Comparison of ENCODE assay signal across 20 mouse cellular contexts in the genomic region with DNA sequence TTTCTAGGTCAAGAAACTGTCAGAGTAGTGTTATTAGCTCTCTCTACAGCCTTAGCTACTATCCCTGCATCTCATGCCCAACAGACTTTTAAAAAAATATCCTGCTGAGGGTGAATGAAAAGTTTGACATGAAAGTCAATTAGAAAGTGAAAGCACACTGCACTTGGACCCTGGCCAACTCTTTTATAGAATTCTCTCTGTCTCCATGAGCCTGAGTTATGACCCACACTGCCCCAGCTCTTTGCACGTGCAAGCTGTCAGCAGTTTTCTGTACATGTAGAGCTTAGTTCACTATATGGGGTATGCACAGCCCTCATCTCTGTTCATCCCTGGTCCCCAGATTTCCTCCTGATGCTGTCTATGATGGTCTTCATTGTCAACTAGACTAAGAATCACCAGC. TPM values are rescaled to one million over a fixed set of nuclear protein-coding genes. Genes with fewer than 3 reads are reported as not detected.
DNase-seq lines count a peak whose midpoint lies in the region; ATAC-seq lines count a peak whose summit lies in the region.
"Had no signal": no experiment of that assay in that cellular context is flagged by ENCODE, and none has a peak within 500 bp of the region (broad histone marks: within the 10 kb centered on the region; RNA-seq: fewer than 3 reads in every experiment).

No protein-coding gene starts in this region.

- no peaks in the 10 kb centered on the region for H3K27me3 ChIP-seq in heart, embryonic 11.5 days (ENCODE audit: control insufficient read depth, insufficient read depth, low read length)
- H3K27me3 ChIP-seq in kidney, embryonic 16.5 days (ENCODE audit: insufficient read depth, low read length), result no peaks in the 10 kb centered on the region
- H3K27me3 ChIP-seq: forebrain, embryonic 13.5 days; intestine, embryonic 15.5 days had no signal

- no peak overlapping the region for H3K4me3 ChIP-seq in heart, embryonic 11.5 days (ENCODE audit: low read depth, low read length)
- no peak overlapping the region for H3K4me3 ChIP-seq in kidney, embryonic 16.5 days (ENCODE audit: low read length)
- H3K4me3 ChIP-seq: forebrain, embryonic 13.5 days; gastrocnemius, adult 2 months; intestine, embryonic 15.5 days; left cerebral cortex, adult 2 months; limb, embryonic 13.5 days had no signal

- no peaks in the 10 kb centered on the region for H3K9me3 ChIP-seq in heart, embryonic 11.5 days (replicated peaks; ENCODE audit: control insufficient read depth, low read length)
- H3K9me3 ChIP-seq in kidney, embryonic 16.5 days (ENCODE audit: low read length), result no peaks in the 10 kb centered on the region
- H3K9me3 ChIP-seq: forebrain, embryonic 13.5 days; intestine, embryonic 15.5 days; limb, embryonic 13.5 days had no signal

- no peaks in the 10 kb centered on the region for H3K4me1 ChIP-seq in heart, embryonic 11.5 days (ENCODE audit: control insufficient read depth, insufficient read depth, low read length)
- H3K4me1 ChIP-seq in kidney, embryonic 16.5 days (ENCODE audit: insufficient read depth, low read length), result no peaks in the 10 kb centered on the region
- H3K4me1 ChIP-seq: forebrain, embryonic 13.5 days had no signal

- H3K27ac ChIP-seq in heart, embryonic 11.5 days (ENCODE audit: low read depth, low read length), result no peak overlapping the region
- no peak overlapping the region for H3K27ac ChIP-seq in kidney, embryonic 16.5 days (ENCODE audit: low read length)
- H3K27ac ChIP-seq: forebrain, embryonic 13.5 days; gastrocnemius, adult 2 months; intestine, embryonic 15.5 days; left cerebral cortex, adult 2 months; limb, embryonic 13.5 days; stomach, postnatal 0 days had no signal

- no peak overlapping the region for H3K9ac ChIP-seq in heart, embryonic 11.5 days (ENCODE audit: low read depth, low read length)
- H3K9ac ChIP-seq in kidney, embryonic 16.5 days (replicated peaks; ENCODE audit: low read length), result no peak overlapping the region
- H3K9ac ChIP-seq: forebrain, embryonic 13.5 days; intestine, embryonic 15.5 days; limb, embryonic 13.5 days had no signal

- H3K36me3 ChIP-seq in heart, embryonic 11.5 days (ENCODE audit: control insufficient read depth, insufficient read depth, low read length), result no peaks in the 10 kb centered on the region
- no peaks in the 10 kb centered on the region for H3K36me3 ChIP-seq in kidney, embryonic 16.5 days (ENCODE audit: insufficient read depth, low read length)
- H3K36me3 ChIP-seq: intestine, embryonic 15.5 days; limb, embryonic 13.5 days had no signal

- no peak overlapping the region for H3K4me2 ChIP-seq in heart, embryonic 11.5 days
- no peak overlapping the region for H3K4me2 ChIP-seq in kidney, embryonic 16.5 days (replicated peaks; ENCODE audit: low read depth, low read length)
- H3K4me2 ChIP-seq: forebrain, embryonic 13.5 days; intestine, embryonic 15.5 days; limb, embryonic 13.5 days; midbrain, embryonic 11.5 days had no signal

- ATAC-seq in heart, embryonic 11.5 days (replicated peaks; ENCODE audit: insufficient number of reproducible peaks, low FRiP score, low TSS enrichment), result no peak
- no peak for ATAC-seq in kidney, embryonic 16.5 days (ENCODE audit: low FRiP score, low TSS enrichment)
- ATAC-seq: activated CD4-positive, CD25-positive, alpha-beta regulatory T cell, adult 4 months; CD4-positive, CD25-positive, alpha-beta regulatory T cell, adult 4 months; forebrain, embryonic 13.5 days; intestine, embryonic 15.5 days had no signal

- peak; percentile 51 for DNase-seq in heart, adult 11 months
- DNase-seq in kidney, postnatal 4 days, result peak; percentile 23 to 35
- DNase-seq in 416B (ENCODE audit: low read depth), result peak; percentile 1
- DNase-seq in forelimb bud, embryonic 11.5 days (ENCODE audit: low read depth, low spot score), result peak; percentile 34
- no peak for DNase-seq in spleen, adult 18-20 months
- no peak for DNase-seq in spleen, adult 12 weeks (ENCODE audit: low spot score)
- DNase-seq: cerebellum, adult 18-20 months; gastrocnemius, adult 2 months; heart, postnatal 36 days; thymus, postnatal 14 days had no signal

- 60% methylated on average over 1 of the region's 1 CpGs for WGBS in heart, embryonic 11.5 days (ENCODE audit: insufficient replicate concordance)
- WGBS in kidney, embryonic 16.5 days, result 21% methylated on average over 1 of the region's 1 CpGs

RNA-seq across cellular contexts. Expression of a gene that starts 28.4 kb away (rescaled TPM):
- 2.6 and 3.8 TPM in 2 replicates for polyA plus RNA-seq in heart, embryonic 11.5 days (2014; fragmentation: Nextera tagmentation; extraction: Ambion mirVana)
- polyA plus RNA-seq in kidney, embryonic 16.5 days (2015; fragmentation: Nextera tagmentation; extraction: Ambion mirVana), result 6.0 and 7.8 TPM in 2 replicates
- polyA plus RNA-seq: CD4-positive, CD25-positive, alpha-beta regulatory T cell, adult 4 months had no signal

Comparison
In these comparisons a context has a peak if more than half of its experiments do, and no peak if none do; other contexts are left out.
1. DNase-seq: peak in heart, adult 11 months (single experiment), kidney, postnatal 4 days (2 of 2), 416B (single experiment) and forelimb bud, embryonic 11.5 days (single experiment); none in spleen, adult 18-20 months (0 of 2) and spleen, adult 12 weeks (single experiment).